Mouse (Mus musculus) layer of hippocampus, adult 18-20 months (tissue): ENCODE data around the gene Tmem19. TPM values are rescaled to one million over a fixed set of nuclear protein-coding genes. Genes with fewer than 3 reads are reported as not detected.

Experiments
- DNase-seq, 2 experiments: peaks; one replicate each; pipeline ENCODE4 v3.0.0; 2022; ENCODE audit warnings: low spot score in 2 of 2
- long read RNA-seq: library from polyadenylated mRNA; stranded (forward); transcript quantifications from one replicate; pipeline ENCODE4 v2.0.0, GENCODE M21; 2021
- total RNA-seq, 2 experiments: library from RNA; stranded (reverse); gene quantifications; 2 replicates each; pipeline ENCODE4 v1.2.3; 2021

Gene Tmem19
- 10 to 100 TPM; 37.9 to 39.6 TPM for total RNA-seq
- long read RNA-seq, transcript Tmem19-204 (6 exons, 3,084 nt), result minor isoform, 11 of 47 reads
- long read RNA-seq, transcript Tmem19-201 (7 exons, 3,012 nt), result major isoform, 19 of 47 reads
- long read RNA-seq, partial matches to known transcripts, result 1 of 47 reads
- long read RNA-seq, other reads (novel, unspliced or antisense), result 13 of 47 reads

GRCm38 (mm10) chr10:115361840-115362622 is at the start of gene Tmem19:
Tmem19 (minus strand) TSS chr10:115362501.
- peak; percentile 91 to 96 for DNase-seq

DNA sequence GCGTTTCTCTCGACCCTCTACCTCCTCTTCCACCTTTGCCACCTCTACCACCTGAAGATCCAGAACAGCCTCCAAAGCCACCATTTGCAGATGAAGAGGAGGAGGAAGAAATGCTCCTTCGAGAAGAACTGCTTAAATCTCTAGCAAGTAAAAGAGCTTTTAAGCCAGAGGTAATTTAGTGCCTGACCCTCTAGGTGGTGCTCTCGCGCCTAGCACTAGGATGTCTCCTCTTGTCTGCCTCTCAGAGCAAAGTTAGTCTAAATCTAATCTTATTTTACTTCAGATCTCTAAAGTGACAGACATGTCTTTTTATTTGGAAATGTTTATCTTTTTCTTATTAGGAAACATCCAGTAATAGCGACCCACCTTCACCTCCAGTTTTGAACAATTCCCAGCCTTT is 44.1 kb upstream of the Tmem19 start:
- peak; percentile 25 to 63 for DNase-seq

GRCm38 (mm10) chr10:115391896-115392295 is 29.6 kb upstream of the Tmem19 start:
- DNase-seq, result no peak

- no peak for DNase-seq
Measured at GRCm38 (mm10) chr10:115391076-115391475, 28.8 kb upstream of the Tmem19 start.

GRCm38 (mm10) chr10:115387891-115388290 is 25.6 kb upstream of the Tmem19 start:
- DNase-seq, result no peak

GRCm38 (mm10) chr10:115385018-115386002 is 23.0 kb upstream of the Tmem19 start:
- DNase-seq, result peak; percentile 37 to 51

- peak; percentile 98 to 99 for DNase-seq
Measured at GRCm38 (mm10) chr10:115384221-115385017, 22.1 kb upstream of the Tmem19 start, which contains the start of the genes Thap2 and Zfc3h1. Thap2 (minus strand) TSS chr10:115384443. Zfc3h1 (plus strand) TSS chr10:115384959.

GRCm38 (mm10) chr10:115383644-115384220 is 21.4 kb upstream of the Tmem19 start:
- DNase-seq, result no peak

DNA sequence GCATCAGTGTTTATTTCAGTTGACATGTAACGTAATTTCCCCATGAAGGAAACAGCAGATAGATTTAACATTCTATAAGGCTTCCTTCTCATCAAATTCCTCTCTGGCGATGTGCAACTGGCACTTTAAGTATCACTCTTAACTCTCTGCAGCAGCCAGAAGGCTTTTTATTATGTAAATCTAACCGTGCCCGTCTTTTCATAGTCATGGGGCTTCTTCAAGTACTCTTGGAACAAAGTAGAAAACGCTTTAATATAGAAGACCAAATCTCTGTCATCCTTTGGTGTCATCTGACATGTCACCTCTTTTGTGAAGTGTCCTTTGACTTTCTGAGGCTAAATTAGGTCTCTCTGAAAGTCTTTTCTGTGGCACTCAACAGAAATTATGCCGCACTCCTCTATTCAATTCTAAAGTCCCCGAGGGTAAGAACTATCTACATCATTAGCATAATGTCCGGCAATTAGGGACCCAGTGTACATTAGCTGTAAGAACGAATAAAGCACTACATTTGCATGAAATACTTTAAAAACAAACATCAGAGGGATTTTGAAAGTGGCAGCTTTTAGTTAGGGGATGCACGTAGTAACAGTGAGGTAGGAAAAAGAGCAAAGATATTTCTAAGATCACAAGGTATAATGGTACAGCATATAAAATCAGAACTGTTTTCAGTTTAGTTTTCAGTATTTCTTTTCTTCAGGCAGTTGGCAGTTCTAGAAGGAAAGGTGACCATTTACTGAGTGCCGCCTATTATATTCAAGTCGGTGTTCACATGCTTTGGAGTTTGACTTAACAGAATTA is 20.7 kb upstream of the Tmem19 start:
- no peak for DNase-seq

- DNase-seq, result no peak
Measured at GRCm38 (mm10) chr10:115381506-115382084, 19.3 kb upstream of the Tmem19 start.

DNA sequence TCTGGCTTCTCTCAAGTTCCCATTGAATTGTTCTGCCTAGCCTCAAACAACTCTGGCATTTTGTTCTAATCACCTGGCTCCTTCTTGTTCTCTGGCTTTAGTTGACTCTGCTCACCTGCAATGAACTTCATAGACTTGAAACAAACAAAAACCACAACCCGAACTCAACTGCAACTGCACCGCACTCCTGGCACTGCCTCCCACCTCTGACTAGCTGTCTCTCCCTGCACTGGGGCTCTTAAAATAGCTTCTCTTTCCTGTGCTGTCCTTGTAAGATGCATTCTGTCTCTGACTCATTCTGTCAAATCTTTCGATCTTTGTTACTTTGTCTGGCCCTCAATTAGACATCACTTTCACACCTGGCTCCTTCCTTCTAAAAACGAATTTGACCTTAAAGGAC is 850 bp upstream of the Tmem19 start:
- DNase-seq, result no peak

DNA sequence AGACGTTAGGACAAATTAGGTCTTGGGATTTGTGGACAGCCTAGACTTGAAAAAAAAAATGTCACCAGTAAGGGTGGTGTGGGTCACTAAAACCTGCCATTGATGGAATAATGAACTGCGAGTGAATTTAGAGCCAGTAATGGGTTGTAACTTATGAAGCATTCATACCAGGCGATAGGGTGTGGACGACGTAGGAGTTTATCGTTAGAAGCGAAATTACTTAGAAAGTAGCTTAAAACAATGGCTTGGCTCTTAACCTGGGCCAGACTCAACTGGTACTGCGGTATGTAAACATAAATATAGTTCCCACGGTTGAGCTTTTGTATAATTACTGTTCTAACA is 293 bp upstream of the Tmem19 start:
- no peak for DNase-seq

GRCm38 (mm10) chr10:115359066-115359465 is 3.2 kb downstream of the Tmem19 start:
- no peak for DNase-seq

DNA sequence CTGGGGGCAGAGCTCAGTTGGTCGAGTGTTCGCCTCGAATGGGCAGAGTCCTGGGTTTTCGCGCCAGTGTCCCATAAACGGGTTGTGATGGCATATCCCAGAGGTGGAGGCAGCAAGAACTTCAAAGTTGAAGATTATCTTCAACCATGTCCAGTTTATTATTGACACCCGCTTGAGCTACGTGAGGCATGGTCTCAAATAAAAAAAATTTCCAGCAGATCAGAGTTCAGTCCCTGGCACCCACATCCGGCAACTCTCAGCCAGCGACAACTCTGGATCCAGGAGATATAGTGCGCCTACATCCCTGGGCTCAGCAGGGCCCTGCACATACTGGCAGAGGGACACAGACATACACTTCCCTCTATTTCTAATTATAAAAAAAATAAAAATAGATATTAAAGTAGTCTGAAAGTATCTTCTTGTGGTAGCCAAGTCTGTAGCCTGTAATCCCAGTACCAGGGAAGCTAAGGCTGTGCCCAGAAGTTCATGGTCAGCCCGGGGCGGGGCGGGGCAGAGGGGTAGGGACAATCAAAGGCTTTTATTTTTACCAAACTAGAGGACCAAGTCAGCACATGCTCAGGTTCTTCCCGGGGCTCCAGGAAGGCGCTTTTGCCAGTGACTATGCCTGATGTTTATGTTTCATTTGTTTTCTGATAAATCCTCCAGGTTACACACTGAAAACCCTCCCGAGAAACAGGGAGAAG is 3.9 kb downstream of the Tmem19 start:
- DNase-seq, result no peak

GRCm38 (mm10) chr10:115356106-115356505 is 6.2 kb downstream of the Tmem19 start:
- no peak for DNase-seq

DNA sequence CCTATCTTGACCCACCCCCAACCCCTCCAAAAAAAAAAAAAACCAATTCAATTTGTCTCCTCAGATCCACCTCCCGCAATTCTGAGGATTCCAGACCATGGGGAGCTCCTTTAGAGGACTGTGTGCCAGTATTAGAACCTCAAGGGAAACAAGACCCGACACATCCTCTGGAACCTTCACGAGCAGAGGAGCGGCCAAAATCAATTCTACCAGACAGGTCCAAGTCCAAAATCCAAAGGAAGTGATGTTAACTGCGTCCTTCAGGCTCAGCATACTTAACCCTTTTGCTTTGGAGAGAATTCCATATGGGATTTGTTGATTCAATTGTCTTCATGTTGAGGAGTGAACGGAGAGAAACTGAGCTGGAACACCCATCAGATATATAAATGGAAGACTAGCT is 7.3 kb downstream of the Tmem19 start:
- no peak for DNase-seq

DNA sequence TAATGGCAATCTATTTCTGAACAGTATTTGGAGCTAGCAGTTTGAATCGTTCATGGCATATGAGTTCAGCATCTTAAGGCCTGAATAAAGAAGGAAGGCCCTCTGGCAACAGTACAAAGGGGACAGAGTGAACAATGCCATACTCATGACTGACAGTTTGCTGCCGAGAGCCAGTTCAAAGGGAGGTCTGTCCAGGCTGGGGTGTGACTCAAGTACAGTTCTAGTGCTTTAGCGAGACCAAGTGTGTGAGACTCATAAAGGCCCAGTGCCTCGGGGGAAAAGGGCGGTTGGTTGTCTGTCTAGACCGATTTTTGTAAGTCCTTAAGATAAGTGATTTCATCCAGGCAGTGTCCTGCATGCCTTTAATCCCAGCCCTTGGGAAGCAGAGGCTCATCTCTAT is 7.7 kb downstream of the Tmem19 start:
- no peak for DNase-seq

DNA sequence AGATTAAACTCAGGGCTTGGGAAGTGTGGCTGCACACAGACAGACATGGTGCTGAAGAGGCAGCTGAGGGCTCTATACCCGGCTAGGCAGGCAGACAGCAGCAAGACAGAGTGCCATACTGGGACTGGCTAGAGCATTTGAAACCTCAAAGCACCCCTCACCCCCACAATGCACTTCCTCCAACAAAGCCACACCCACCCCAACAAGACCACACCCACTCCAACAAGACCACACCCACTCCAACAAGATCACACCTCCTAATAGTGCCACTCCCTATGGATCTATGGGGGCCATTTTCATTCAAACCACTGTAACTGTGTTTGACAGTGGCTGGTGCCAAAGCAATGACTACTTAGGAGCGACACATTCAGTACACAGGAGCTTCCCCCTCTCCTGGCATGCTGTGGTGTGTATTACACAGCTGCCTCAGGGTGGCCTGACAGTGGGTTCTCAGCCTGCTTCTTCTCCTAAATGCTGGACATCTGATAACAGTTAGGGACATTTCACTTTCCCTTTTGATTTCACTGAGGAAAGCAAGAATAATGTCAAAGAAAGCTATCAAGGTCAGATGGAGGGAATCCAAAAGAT is 11.4 kb downstream of the Tmem19 start:
- no peak for DNase-seq
